Mouse (Mus musculus): ENCODE results near the gene Slf2. TPM values are rescaled to one million over a fixed set of nuclear protein-coding genes. Genes with fewer than 3 reads are reported as not detected.

Gene Slf2
- polyA plus RNA-seq, 1 experiment from 2014 or later = 30.3 TPM

DNA sequence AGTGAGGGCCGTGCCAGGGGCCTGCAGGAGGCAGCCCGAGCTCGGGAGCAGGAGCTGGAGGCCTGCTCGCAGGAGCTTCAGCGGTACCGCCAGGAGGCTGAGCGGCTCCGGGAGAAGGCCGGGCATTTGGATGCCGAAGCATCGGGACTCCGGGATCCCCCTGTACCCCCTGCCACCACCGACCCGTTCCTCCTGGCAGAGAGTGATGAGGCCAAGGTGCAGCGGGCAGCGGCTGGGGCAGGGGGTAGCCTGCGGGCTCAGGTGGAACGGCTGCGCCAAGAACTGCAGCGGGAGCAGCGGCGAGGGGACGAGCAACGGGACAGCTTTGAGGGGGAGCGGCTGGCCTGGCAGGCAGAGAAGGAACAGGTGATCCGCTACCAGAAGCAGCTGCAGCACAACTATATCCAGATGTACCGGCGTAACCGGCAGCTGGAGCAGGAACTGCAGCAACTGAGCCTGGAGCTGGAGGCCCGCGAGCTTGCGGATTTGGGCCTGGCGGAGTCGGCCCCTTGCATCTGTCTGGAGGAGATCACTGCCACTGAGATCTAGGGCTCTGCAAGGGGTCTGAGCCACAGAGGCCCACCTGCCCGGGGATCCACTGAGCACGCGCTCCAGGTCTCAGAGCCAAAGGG, 95.1 kb downstream of the Slf2 start:
- H3K27me3 ChIP-seq (ENCODE audit: control insufficient read depth, insufficient read depth, low read depth, low read length) = no peaks in the 10 kb centered on the region
- no peak overlapping the region for H3K27ac ChIP-seq (ENCODE audit: low read length)
- H3K4me3 ChIP-seq (ENCODE audit: low read depth, low read length) = no peak overlapping the region
- no peaks in the 10 kb centered on the region for H3K9me3 ChIP-seq (replicated peaks; ENCODE audit: control insufficient read depth, low read length, poor library complexity, severe bottlenecking)
- ATAC-seq = no peak
- H3K4me2 ChIP-seq (ENCODE audit: low read length) = no peak overlapping the region
- H3K4me1 ChIP-seq (ENCODE audit: control insufficient read depth, insufficient read depth, low read length) = no peaks in the 10 kb centered on the region
- WGBS = 94% methylated on average over 31 of the region's 37 CpGs
- no peak overlapping the region for H3K9ac ChIP-seq (ENCODE audit: low read depth, low read length)
- peaks cover 13% of the 10 kb centered on the region; the same call in 1 of the 2 replicates for H3K36me3 ChIP-seq (ENCODE audit: control insufficient read depth, insufficient read depth, low read length)

DNA sequence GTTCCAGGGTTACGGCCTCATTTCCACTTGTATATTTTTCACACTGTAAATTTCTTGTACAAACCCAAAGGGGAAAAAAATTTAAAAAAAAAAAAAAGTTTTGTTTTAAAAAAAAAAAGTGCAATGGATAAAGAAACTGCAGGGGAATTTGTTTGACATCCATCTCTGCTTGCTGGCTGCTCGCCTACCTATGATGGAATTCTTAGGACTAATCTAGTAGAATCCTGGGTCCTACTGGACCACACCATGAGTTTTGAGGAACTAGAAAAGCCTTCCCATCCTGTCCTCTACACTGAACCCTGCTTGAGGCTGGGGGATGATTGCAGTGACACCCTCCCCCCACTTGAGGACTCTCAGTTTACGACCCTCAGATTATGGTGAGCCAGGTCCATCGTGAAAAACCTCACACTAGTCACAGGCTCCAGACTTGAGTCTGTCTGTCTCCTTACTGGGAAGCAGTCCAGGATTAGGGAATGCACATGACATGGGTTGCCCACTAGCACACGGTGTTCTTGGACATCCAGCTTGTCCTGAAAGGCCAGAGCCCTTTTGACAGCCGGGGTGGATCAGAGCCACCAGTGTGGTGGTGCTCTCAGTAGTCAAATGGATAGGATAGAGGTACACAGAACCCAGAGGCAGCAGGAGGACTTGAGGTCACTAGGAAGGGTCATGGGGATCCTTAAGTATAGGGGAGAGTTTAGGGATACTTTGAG, 96.2 kb downstream of the Slf2 start:
- 83% methylated on average over 6 of the region's 6 CpGs for WGBS
- no peaks in the 10 kb centered on the region for H3K27me3 ChIP-seq (ENCODE audit: control insufficient read depth, insufficient read depth, low read depth, low read length)
- H3K4me1 ChIP-seq (ENCODE audit: control insufficient read depth, insufficient read depth, low read length) = no peaks in the 10 kb centered on the region
- no peak overlapping the region for H3K27ac ChIP-seq (ENCODE audit: low read length)
- H3K9me3 ChIP-seq (replicated peaks; ENCODE audit: control insufficient read depth, low read length, poor library complexity, severe bottlenecking) = no peaks in the 10 kb centered on the region
- ATAC-seq = no peak
- H3K36me3 ChIP-seq (ENCODE audit: control insufficient read depth, insufficient read depth, low read length) = peaks cover 13% of the 10 kb centered on the region; the same call in 1 of the 2 replicates
- H3K4me3 ChIP-seq (ENCODE audit: low read depth, low read length) = no peak overlapping the region
- H3K9ac ChIP-seq (ENCODE audit: low read depth, low read length) = no peak overlapping the region
- H3K4me2 ChIP-seq (ENCODE audit: low read length) = no peak overlapping the region

DNA sequence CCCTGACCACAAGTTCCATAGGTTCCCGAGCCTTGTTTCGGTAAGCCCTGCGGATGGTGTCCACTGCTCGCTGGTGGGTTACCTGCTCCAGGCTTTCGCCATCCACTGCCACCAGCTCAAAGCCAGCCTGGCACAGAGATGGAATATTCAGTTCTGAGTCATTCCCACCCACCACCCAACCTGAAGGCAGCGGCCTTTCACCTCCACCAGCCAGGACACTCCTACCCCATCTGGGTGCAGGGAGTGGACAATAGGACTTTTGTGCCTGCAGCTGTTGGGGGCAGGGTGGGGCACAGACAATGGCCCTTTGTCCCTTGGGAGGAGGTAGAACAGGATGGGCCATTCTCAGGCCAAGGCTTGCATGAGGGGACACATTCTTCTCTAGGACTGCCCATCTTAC, 96.9 kb downstream of the Slf2 start:
- Histone ChIP-seq H3K9me3 (replicated peaks; ENCODE audit: control insufficient read depth, low read length, poor library complexity, severe bottlenecking) (no peaks in the 10 kb centered on the region), H3K27ac (ENCODE audit: low read length) (no peak overlapping the region), H3K36me3 (ENCODE audit: control insufficient read depth, insufficient read depth, low read length) (peaks cover 13% of the 10 kb centered on the region; the same call in 1 of the 2 replicates), H3K4me2 (ENCODE audit: low read length) (no peak overlapping the region), H3K9ac (ENCODE audit: low read depth, low read length) (no peak overlapping the region), H3K4me1 (ENCODE audit: control insufficient read depth, insufficient read depth, low read length) (0 out of 2 replicates have a peak, but pooled peaks cover 1% of the 10 kb centered on the region), H3K4me3 (ENCODE audit: low read depth, low read length) (no peak overlapping the region), H3K27me3 (ENCODE audit: control insufficient read depth, insufficient read depth, low read depth, low read length) (no peaks in the 10 kb centered on the region)
- ATAC-seq = no peak
- 82% methylated on average over 6 of the region's 6 CpGs for WGBS

GRCm38 (mm10) chr19:45028746-45029145, 97.8 kb downstream of the Slf2 start:
- ATAC-seq = no peak
- 62% methylated on average over 19 of the region's 19 CpGs for WGBS
- H3K9ac ChIP-seq (ENCODE audit: low read depth, low read length) = no peak overlapping the region

DNA sequence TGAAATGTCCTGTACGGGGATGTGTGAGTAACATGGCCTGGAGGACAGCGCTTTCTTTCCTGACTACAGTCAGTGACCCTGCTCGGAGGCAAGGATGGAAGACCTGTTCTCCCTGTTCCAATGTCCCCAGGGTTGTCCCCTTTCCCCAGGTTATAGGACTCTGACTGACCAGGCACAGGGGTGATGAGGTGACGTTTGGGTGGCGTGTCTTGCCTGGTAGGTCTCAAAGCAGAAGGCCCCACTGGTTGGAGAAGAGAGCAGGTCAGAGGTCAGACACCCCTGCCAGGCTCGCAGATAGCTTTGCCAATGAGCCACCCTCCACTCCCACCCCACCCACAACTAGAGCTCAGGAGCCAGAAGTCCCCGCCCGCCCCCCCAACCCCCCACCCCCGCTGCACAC, 98.6 kb downstream of the Slf2 start:
- Histone ChIP-seq H3K9me3 (replicated peaks; ENCODE audit: control insufficient read depth, low read length, poor library complexity, severe bottlenecking) (no peaks in the 10 kb centered on the region), H3K4me2 (ENCODE audit: low read length) (no peak overlapping the region), H3K27me3 (ENCODE audit: control insufficient read depth, insufficient read depth, low read depth, low read length) (no peaks in the 10 kb centered on the region), H3K9ac (ENCODE audit: low read depth, low read length) (no peak overlapping the region), H3K4me1 (ENCODE audit: control insufficient read depth, insufficient read depth, low read length) (0 out of 2 replicates have a peak, but pooled peaks cover 2% of the 10 kb centered on the region), H3K27ac (ENCODE audit: low read length) (no peak overlapping the region), H3K4me3 (ENCODE audit: low read depth, low read length) (no peak overlapping the region), H3K36me3 (ENCODE audit: control insufficient read depth, insufficient read depth, low read length) (peaks cover 13% of the 10 kb centered on the region; the same call in 1 of the 2 replicates)
- no peak for ATAC-seq
- WGBS = 59% methylated on average over 9 of the region's 9 CpGs

More at GRCm38 (mm10) chr19:45028746-45029145, 97.8 kb downstream of the Slf2 start:
- Histone ChIP-seq H3K27me3 (ENCODE audit: control insufficient read depth, insufficient read depth, low read depth, low read length) (no peaks in the 10 kb centered on the region), H3K27ac (ENCODE audit: low read length) (no peak overlapping the region), H3K4me3 (ENCODE audit: low read depth, low read length) (no peak overlapping the region), H3K9me3 (replicated peaks; ENCODE audit: control insufficient read depth, low read length, poor library complexity, severe bottlenecking) (no peaks in the 10 kb centered on the region), H3K4me2 (ENCODE audit: low read length) (no peak overlapping the region), H3K36me3 (ENCODE audit: control insufficient read depth, insufficient read depth, low read length) (peaks cover 13% of the 10 kb centered on the region; the same call in 1 of the 2 replicates), H3K4me1 (ENCODE audit: control insufficient read depth, insufficient read depth, low read length) (0 out of 2 replicates have a peak, but pooled peaks cover 2% of the 10 kb centered on the region)

DNA sequence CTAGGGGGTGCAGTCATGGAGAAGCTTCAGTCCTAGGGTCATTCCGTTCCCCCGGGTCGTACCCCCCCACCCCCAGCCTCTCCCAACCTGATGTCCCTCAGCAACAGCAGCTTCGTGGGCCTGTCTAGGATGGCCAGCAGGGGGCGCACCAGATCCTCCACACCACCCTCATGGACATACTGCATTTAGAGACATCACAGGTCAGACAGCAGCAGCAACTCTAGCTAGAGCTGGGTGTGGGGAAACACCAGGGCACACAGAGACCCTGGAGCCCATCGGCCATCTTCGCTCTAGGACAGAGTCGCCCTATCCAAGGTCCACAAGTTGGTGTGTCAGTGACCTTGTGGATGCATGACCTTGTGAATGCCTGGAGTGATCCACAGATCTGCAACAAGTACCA, 99.2 kb downstream of the Slf2 start:
- no peaks in the 10 kb centered on the region for H3K27me3 ChIP-seq (ENCODE audit: control insufficient read depth, insufficient read depth, low read depth, low read length)
- 38% methylated on average over 8 of the region's 8 CpGs for WGBS

DNA sequence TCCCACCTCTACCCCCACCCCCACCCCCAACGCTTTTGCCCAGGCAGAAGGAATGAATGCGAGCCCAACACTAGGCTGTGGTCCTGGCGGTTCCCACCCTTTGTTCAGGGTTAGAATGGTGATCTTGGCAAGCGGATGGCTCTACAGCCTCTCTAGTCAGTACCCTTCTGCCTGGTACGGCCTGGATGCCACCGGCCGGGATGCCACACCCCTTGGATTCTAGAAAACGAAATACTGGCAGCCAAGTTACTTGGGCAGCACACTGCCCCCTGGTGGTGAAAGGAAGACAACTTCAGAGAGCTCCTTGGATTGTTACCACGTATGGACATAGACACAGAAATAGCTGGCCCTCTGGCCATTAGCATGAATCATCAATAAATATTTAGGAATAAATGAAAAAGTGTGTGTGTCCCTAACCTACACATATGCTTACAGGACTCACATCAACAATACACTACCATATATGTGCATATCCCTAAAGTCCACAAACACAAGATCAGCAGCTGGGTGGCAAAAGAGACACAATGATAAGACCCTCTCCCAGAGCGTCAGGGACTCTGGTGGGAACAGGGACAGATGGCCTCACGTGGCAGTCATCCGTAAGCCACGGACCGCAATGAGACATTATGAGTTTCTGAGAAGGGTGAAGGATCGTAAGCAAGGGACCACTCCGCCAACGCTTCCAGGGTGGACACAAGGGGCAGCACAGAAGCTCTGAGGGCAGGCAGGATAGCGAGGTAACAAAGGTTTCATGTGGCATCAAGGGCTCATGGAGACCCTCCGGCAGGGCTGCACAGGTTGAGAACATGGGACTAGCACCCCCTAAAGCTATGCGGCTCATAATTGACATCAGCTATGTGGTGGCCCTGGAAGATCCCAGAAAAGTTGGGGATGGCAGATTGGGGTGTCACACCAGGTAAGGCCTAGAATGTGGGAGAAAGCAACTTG, 100.1 kb downstream of the Slf2 start:
- no peak overlapping the region for H3K9ac ChIP-seq (ENCODE audit: low read depth, low read length)
- WGBS = 42% methylated on average over 20 of the region's 20 CpGs
- 0 out of 2 replicates have a peak, but pooled peaks cover 2% of the 10 kb centered on the region for H3K4me1 ChIP-seq (ENCODE audit: control insufficient read depth, insufficient read depth, low read length)
- H3K4me2 ChIP-seq (ENCODE audit: low read length) = peak overlapping the region; percentile 42
- ATAC-seq = no peak; the same call in 1 of the 2 replicates
- no peaks in the 10 kb centered on the region for H3K27me3 ChIP-seq (ENCODE audit: control insufficient read depth, insufficient read depth, low read depth, low read length)
- H3K9me3 ChIP-seq (replicated peaks; ENCODE audit: control insufficient read depth, low read length, poor library complexity, severe bottlenecking) = no peaks in the 10 kb centered on the region
- H3K4me3 ChIP-seq (ENCODE audit: low read depth, low read length) = no peak overlapping the region
- H3K27ac ChIP-seq (ENCODE audit: low read length) = no peak overlapping the region
- peaks cover 9% of the 10 kb centered on the region; the same call in 1 of the 2 replicates for H3K36me3 ChIP-seq (ENCODE audit: control insufficient read depth, insufficient read depth, low read length)

More for the DNA sequence above, 99.2 kb downstream of the Slf2 start:
- H3K9me3 ChIP-seq (replicated peaks; ENCODE audit: control insufficient read depth, low read length, poor library complexity, severe bottlenecking) = no peaks in the 10 kb centered on the region
- H3K36me3 ChIP-seq (ENCODE audit: control insufficient read depth, insufficient read depth, low read length) = peaks cover 13% of the 10 kb centered on the region; the same call in 1 of the 2 replicates
- no peak overlapping the region for H3K27ac ChIP-seq (ENCODE audit: low read length)
- no peak overlapping the region for H3K4me3 ChIP-seq (ENCODE audit: low read depth, low read length)
- ATAC-seq = peak; percentile 14; the same call in 1 of the 2 replicates
- H3K4me2 ChIP-seq (ENCODE audit: low read length) = no peak overlapping the region
- no peak overlapping the region for H3K9ac ChIP-seq (ENCODE audit: low read depth, low read length)
- H3K4me1 ChIP-seq (ENCODE audit: control insufficient read depth, insufficient read depth, low read length) = 0 out of 2 replicates have a peak, but pooled peaks cover 2% of the 10 kb centered on the region

- Histone ChIP-seq H3K27me3 (ENCODE audit: control insufficient read depth, insufficient read depth, low read depth, low read length) (no peaks in the 10 kb centered on the region), H3K4me2 (ENCODE audit: low read length) (no peak overlapping the region), H3K4me1 (ENCODE audit: control insufficient read depth, insufficient read depth, low read length) (0 out of 2 replicates have a peak, but pooled peaks cover 2% of the 10 kb centered on the region), H3K36me3 (ENCODE audit: control insufficient read depth, insufficient read depth, low read length) (0 out of 2 replicates have a peak, but pooled peaks cover 3% of the 10 kb centered on the region), H3K27ac (ENCODE audit: low read length) (no peak overlapping the region), H3K9ac (ENCODE audit: low read depth, low read length) (no peak overlapping the region), H3K4me3 (ENCODE audit: low read depth, low read length) (no peak overlapping the region), H3K9me3 (replicated peaks; ENCODE audit: control insufficient read depth, low read length, poor library complexity, severe bottlenecking) (no peaks in the 10 kb centered on the region)
- ATAC-seq = no peak
- WGBS = 23% methylated on average over 4 of the region's 4 CpGs
Measured at GRCm38 (mm10) chr19:45031780-45032179, 100.8 kb downstream of the Slf2 start.

Measured in midbrain, embryonic 16.5 days (tissue).